Mouse (Mus musculus): ENCODE results near the gene Card19. TPM values are rescaled to one million over a fixed set of nuclear protein-coding genes. Genes with fewer than 3 reads are reported as not detected.

Gene Card19
- polyA plus RNA-seq, 1 experiment from 2014 or later: 29.2 TPM

Other genes with a start within 250 kb of the Card19 start
- 15.3 and 16.7 TPM in 2 replicates for gene Fam120a, start 248.0 kb downstream of the Card19 start, polyA plus RNA-seq (2016; fragmentation: Nextera tagmentation; extraction: Ambion mirVana)
- 1.1 and 1.3 TPM in 2 replicates for gene Wnk2, start 68.0 kb downstream of the Card19 start, polyA plus RNA-seq (2016; fragmentation: Nextera tagmentation; extraction: Ambion mirVana)
- 22.2 and 23.3 TPM in 2 replicates for gene Ninj1, start 28.6 kb downstream of the Card19 start, polyA plus RNA-seq (2016; fragmentation: Nextera tagmentation; extraction: Ambion mirVana)
- gene Susd3, start 32.7 kb upstream of the Card19 start, polyA plus RNA-seq (2016; fragmentation: Nextera tagmentation; extraction: Ambion mirVana): 0.45 and 0.51 TPM in 2 replicates
- 0.62 and 0.83 TPM in 2 replicates for gene Fgd3, start 104.3 kb upstream of the Card19 start, polyA plus RNA-seq (2016; fragmentation: Nextera tagmentation; extraction: Ambion mirVana)
- gene Bicd2, start 125.5 kb upstream of the Card19 start, polyA plus RNA-seq (2016; fragmentation: Nextera tagmentation; extraction: Ambion mirVana): 27.0 and 31.2 TPM in 2 replicates
- gene Ippk, start 205.2 kb upstream of the Card19 start, polyA plus RNA-seq (2016; fragmentation: Nextera tagmentation; extraction: Ambion mirVana): 17.3 and 21.0 TPM in 2 replicates